Mouse (Mus musculus) adrenal gland, postnatal 25 days (tissue): Measurements from ENCODE around the gene Hcfc1r1. TPM values are rescaled to one million over a fixed set of nuclear protein-coding genes. Genes with fewer than 3 reads are reported as not detected.

Source experiments
- DNase-seq: peaks from one replicate; pipeline ENCODE4 v3.0.0; 2021; ENCODE audit warnings: mixed read lengths
- total RNA-seq: library from RNA; stranded (reverse); gene quantifications from 2 replicates; pipeline ENCODE4 v1.2.3, GENCODE M21; 2021

The Hcfc1r1 gene
- total RNA-seq, 1 experiment from 2014 or later = 139 TPM

- peak; percentile 36 for DNase-seq
These were observed 48.5 kb downstream of the Hcfc1r1 start for GRCm38 (mm10) chr17:23721886-23722285.

GRCm38 (mm10) chr17:23722376-23723125, 49.2 kb downstream of the Hcfc1r1 start, which contains the start of gene 1520401A03Rik:
Gene 1520401A03Rik, minus strand, starts transcription at chr17:23722783.
- no peak for DNase-seq

Other genes with a start within 250 kb of the Hcfc1r1 start
- gene Vmn2r117, start 193.9 kb upstream of the Hcfc1r1 start, total RNA-seq = not detected in 2 replicates
- gene Zfp213, start 109.4 kb upstream of the Hcfc1r1 start, total RNA-seq = 12.0 and 12.8 TPM in 2 replicates
- gene Zfp13, start 74.1 kb upstream of the Hcfc1r1 start, total RNA-seq = 11.1 and 12.8 TPM in 2 replicates
- not detected in 2 replicates for gene Zscan10, start 72.7 kb upstream of the Hcfc1r1 start, total RNA-seq
- gene Mmp25, start 28.3 kb upstream of the Hcfc1r1 start, total RNA-seq = 0.18 TPM in 1 of 2 replicates, not detected in the other
- not detected in 2 replicates for gene Bicdl2, start 13.1 kb upstream of the Hcfc1r1 start, total RNA-seq
- 31.2 and 31.8 TPM in 2 replicates for gene Thoc6, start 286 bp downstream of the Hcfc1r1 start, total RNA-seq
- 76.5 and 130 TPM in 2 replicates for gene Tnfrsf12a, start 3.9 kb downstream of the Hcfc1r1 start, total RNA-seq
- not detected in 2 replicates for gene Cldn6, start 5.7 kb downstream of the Hcfc1r1 start, total RNA-seq
- gene Cldn9, start 10.4 kb downstream of the Hcfc1r1 start, total RNA-seq = not detected in 2 replicates
- gene 1520401A03Rik, start 49.2 kb downstream of the Hcfc1r1 start, total RNA-seq = 7.2 and 10.4 TPM in 2 replicates
- gene Pkmyt1, start 52.7 kb downstream of the Hcfc1r1 start, total RNA-seq = 7.6 and 9.3 TPM in 2 replicates
- 10.4 and 11.7 TPM in 2 replicates for gene Paqr4, start 67.3 kb downstream of the Hcfc1r1 start, total RNA-seq
- gene Kremen2, start 72.2 kb downstream of the Hcfc1r1 start, total RNA-seq = not detected in 2 replicates
- 47.9 and 56.3 TPM in 2 replicates for gene Flywch1, start 98.0 kb downstream of the Hcfc1r1 start, total RNA-seq
- gene Flywch2, start 112.5 kb downstream of the Hcfc1r1 start, total RNA-seq = 4.9 and 7.6 TPM in 2 replicates
- gene Srrm2, start 116.9 kb downstream of the Hcfc1r1 start, total RNA-seq = 825 and 1,016 TPM in 2 replicates
- gene Elob, start 155.5 kb downstream of the Hcfc1r1 start, total RNA-seq = 350 and 361 TPM in 2 replicates
- gene Prss33, start 162.5 kb downstream of the Hcfc1r1 start, total RNA-seq = not detected in 2 replicates
- gene Prss32, start 170.3 kb downstream of the Hcfc1r1 start, total RNA-seq = not detected in 2 replicates
- 1.0 and 1.2 TPM in 2 replicates for gene Prss41, start 170.6 kb downstream of the Hcfc1r1 start, total RNA-seq
- not detected in 2 replicates for gene Prss21, start 194.5 kb downstream of the Hcfc1r1 start, total RNA-seq
- gene Dcpp1, start 207.3 kb downstream of the Hcfc1r1 start, total RNA-seq = not detected in 2 replicates
- gene Dcpp2, start 207.3 kb downstream of the Hcfc1r1 start, total RNA-seq = not detected in 2 replicates
- not detected in 2 replicates for gene Dcpp3, start 243.9 kb downstream of the Hcfc1r1 start, total RNA-seq